Mouse (Mus musculus) lung, adult 2 months (tissue): ENCODE data around the gene Hist1h3e. TPM values are rescaled to one million over a fixed set of nuclear protein-coding genes. Genes with fewer than 3 reads are reported as not detected.
"Not testable (repeated sequence)": the region's sequence is repeated elsewhere in the genome, so short reads cannot be mapped to it uniquely, and the experiment has no call there.

Source experiments
- DNase-seq: peaks from one replicate; pipeline ENCODE4 v3.0.0; 2022
- H3K4me1 ChIP-seq: fragments of 200-500 bp; 2 replicates; pipeline ENCODE4 v1.6.1; 2011; ENCODE audit warnings: low read length; ENCODE audit not compliant: control insufficient read depth, insufficient read depth
- H3K4me3 ChIP-seq: fragments of 200-500 bp; replicated peaks from 2 replicates; pipeline ENCODE3; 2011; ENCODE audit warnings: low read depth, mild to moderate bottlenecking, control low read depth, low read length; ENCODE audit errors: extremely low read depth
- CTCF ChIP-seq: fragments of 200-500 bp; IDR thresholded peaks from 2 replicates; pipeline ENCODE4 v1.5.1; 2011; ENCODE audit warnings: mild to moderate bottlenecking, low read length, control low read depth; ENCODE audit not compliant: insufficient read depth
- POLR2A ChIP-seq: fragments of 200-500 bp; IDR thresholded peaks from 2 replicates; pipeline ENCODE4 v1.6.1; 2011; ENCODE audit warnings: low read depth, mild to moderate bottlenecking, control low read depth, low read length, borderline replicate concordance; ENCODE audit errors: extremely low read depth
- WGBS: fragments of 180-500 bp; shearing (Covaris S2); methylation state at CpG from one replicate; pipeline ENCODE4 v1.1.7; 2018; 5-methylcytosine and 5-hydroxymethylcytosine counted together
- polyA plus RNA-seq: library from polyadenylated mRNA; depleted of rRNA; stranded (reverse); fragments of >200 nt; gene quantifications from 2 replicates; pipeline ENCODE4 v1.2.3, GENCODE M21; 2012; rRNA removed

The Hist1h3e gene
- polyA plus RNA-seq = 8.4 and 9.2 TPM in 2 replicates

DNA sequence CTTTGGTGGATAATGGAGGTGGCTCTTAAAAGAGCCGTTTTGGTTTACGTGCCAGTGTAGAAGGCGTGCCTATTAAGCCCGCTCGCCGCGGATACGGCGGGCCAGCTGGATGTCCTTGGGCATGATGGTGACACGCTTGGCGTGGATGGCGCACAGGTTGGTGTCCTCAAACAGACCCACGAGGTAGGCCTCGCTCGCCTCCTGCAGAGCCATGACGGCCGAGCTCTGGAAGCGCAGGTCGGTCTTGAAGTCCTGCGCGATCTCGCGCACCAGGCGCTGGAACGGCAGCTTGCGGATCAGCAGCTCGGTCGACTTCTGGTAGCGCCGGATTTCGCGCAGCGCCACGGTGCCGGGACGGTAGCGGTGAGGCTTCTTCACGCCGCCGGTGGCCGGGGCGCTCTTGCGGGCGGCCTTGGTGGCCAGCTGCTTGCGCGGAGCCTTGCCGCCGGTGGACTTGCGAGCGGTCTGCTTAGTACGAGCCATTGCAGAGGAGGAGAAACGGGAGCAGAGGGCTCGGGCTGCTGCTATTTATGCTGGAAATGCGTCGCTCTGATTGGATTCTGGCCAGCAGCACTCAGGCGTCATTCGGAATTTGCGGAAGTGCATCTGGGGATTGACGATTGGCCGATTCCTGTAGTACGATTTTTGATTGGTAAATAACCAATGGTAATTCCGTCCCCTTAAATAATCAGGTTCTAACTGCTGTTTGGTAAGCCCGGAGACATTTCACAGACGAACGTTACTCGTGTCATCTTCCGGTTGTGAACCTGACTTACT, at the start of gene Hist1h3e:
Hist1h3e (minus strand) TSS at position 487 of the 777 bp plus-strand sequence.
- not testable (repeated sequence) for H3K4me1 ChIP-seq
- DNase-seq = peak; percentile 90
- TF ChIP-seq POLR2A = peak; percentile 95
- peak within 1 kb of the TSS; percentile 65 for H3K4me3 ChIP-seq
- WGBS = under 1% methylated on average over 56 of the region's 67 CpGs

DNA sequence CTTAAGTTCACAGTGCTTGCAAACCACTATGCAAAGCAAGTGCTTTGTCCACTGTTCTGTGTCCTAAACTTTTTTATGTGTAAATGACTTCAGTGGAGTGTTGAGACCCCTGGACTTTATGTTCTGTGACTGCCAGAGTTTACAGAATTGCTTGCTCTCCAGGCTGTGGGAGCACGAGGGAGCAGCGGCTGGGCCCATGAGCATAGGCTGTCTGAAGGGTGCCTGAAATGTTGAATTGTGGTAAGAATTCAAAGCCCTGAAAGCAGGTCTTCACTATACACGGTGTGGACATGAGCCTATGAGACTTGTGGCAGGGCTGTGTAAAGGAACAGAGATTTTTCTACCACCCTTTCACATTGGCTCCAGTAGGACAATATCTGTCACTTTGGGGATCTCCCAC, 49.5 kb upstream of the Hist1h3e start:
- WGBS = 91% methylated on average over 3 of the region's 3 CpGs
- Histone ChIP-seq H3K4me1 (no peaks in the 10 kb centered on the region; the same call in 1 of the 2 replicates), H3K4me3 (no peak overlapping the region)
- no peak for DNase-seq
- TF ChIP-seq POLR2A (no peak), CTCF (no peak)

DNA sequence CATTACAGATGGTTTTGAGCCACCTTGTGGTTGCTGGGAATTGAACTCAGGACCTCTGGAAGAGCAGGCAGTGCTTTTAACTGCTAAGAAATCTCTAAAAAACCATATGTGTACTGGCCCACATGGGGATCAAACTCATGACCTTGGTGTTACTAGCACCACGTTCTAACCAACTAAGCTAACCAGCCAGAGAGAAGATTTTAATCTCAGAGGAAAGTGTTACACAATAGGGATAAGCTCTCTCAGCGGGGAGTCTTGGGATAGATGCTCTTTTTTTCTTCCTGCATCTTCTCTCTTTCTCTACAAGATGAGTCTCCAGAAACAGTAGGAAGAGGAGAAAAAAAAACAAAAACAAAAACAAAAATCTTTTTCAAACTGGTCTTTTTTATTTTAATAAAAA, 48.2 kb upstream of the Hist1h3e start:
- TF ChIP-seq CTCF (no peak), POLR2A (no peak)
- no peaks in the 10 kb centered on the region; the same call in 1 of the 2 replicates for H3K4me1 ChIP-seq
- WGBS = 71% methylated on average over 2 of the region's 2 CpGs

DNA sequence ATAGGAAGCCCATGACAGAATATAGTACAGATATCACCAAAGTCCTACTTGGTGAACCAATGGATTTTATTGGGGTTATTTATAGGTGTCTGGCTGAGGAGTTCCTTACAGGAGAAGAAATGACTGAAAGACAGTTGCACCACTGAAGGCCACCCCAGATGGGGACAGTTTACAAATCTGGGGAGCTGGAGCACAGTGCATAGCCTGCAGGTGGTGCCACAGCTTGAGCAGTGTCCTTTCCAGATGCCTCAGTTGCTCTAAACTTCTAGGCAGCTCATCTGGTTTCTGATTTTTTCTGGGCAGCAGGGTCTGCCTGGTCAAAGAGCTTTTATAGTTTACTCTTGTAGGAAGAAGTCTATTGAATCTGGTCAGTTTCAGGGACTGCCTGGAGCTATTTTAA, 47.7 kb upstream of the Hist1h3e start:
- Histone ChIP-seq H3K4me1 (no peaks in the 10 kb centered on the region; the same call in 1 of the 2 replicates), H3K4me3 (no peak overlapping the region)
- TF ChIP-seq POLR2A (no peak), CTCF (no peak)
- DNase-seq = no peak

More for the DNA sequence above, 48.2 kb upstream of the Hist1h3e start:
- DNase-seq = no peak
- no peak overlapping the region for H3K4me3 ChIP-seq

DNA sequence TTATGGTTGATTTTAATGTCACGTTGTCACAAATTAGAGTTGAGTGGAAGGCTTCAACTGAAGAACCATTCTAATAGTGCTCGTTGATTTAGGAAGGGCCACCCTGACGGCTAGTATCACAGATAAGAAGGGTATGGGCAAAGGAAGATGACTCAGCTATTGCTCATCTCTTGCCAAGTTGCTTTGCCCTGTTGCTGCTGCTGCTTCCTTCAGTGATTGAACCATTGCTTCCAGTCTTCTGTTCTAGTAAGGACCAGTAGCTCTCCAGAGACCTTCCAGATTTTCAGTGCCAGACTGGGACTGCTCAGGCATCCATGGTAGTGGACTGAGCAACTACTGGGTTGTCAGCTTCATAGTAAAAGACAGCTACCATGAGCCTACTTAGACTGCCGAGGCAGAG, 47.0 kb upstream of the Hist1h3e start:
- no peak for TF ChIP-seq POLR2A
- no peak for TF ChIP-seq CTCF
- WGBS = 66% methylated on average over 4 of the region's 4 CpGs
- Histone ChIP-seq H3K4me3 (no peak overlapping the region), H3K4me1 (no peaks in the 10 kb centered on the region; the same call in 1 of the 2 replicates)
- no peak for DNase-seq

DNA sequence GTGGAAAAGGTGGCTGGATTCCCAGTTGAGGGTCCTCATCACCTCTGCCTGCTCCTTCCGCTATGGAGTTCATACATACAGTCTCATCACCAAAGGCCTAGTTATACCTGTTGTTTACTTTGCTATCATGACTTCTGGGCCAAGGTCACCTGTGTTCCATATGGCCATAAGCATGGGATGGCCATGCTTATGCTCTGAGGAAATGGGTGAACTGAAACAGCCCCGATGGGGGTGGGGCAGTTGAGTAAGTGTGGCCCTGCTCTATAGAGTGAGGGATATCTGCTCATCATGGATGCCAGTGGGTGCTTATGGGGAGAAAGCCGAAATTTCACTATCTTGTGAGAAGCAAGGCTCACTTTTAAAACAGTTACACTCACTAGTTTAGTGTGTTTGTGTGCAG, 42.9 kb upstream of the Hist1h3e start:
- Histone ChIP-seq H3K4me1 (no peaks in the 10 kb centered on the region; the same call in 1 of the 2 replicates), H3K4me3 (no peak overlapping the region)
- no peak for DNase-seq
- WGBS = 92% methylated on average over 3 of the region's 3 CpGs
- no peak for TF ChIP-seq POLR2A

DNA sequence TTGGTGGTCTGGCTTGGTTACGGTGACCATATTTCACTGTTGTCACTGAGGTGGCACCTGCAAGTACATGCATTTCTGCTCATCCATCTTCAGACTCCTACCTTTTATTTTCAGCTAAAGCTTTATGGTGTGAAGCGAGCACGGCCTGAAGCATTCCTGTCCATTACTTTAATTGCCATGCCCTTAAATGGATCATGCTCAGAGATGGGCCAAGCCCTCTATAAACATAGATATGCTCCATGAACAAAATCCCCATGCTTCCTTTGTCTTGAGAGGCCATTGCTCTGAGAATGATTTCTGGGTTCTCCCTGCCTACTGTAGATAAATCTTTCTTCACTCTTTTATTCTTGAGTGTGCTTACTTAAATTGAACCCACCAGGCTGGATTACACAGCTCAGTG, 42.3 kb upstream of the Hist1h3e start:
- H3K4me3 ChIP-seq = no peak overlapping the region
- no peaks in the 10 kb centered on the region; the same call in 1 of the 2 replicates for H3K4me1 ChIP-seq
- no peak for DNase-seq
- no peak for TF ChIP-seq POLR2A
- no peak for TF ChIP-seq CTCF
- whole genome bisulfite sequencing = 89% methylated on average over 3 of the region's 3 CpGs

DNA sequence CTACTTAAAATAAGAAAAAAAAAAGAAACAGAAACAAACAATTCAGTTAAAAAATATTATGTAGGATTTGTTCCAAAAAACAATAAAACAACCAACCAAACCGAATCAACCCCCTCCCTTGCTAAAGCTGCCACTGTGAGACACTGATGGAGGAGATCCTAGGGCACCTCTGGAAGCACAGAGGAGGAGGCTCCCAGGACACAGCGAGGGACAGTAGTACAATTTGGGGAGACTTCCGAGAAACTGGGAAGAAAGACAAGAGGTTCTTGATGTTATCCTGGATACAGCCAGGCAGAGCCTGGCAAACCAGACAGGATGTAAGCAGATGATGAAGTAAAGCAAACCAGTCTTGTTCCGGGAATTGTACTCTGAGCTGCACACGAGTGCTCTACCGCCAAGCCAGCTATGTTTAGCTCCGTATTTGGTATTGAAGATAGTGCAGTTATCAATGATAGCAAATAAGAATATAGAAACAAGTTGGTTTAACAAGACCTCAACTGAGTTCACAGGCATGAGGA, 41.1 kb upstream of the Hist1h3e start:
- 45% methylated on average over 7 of the region's 7 CpGs for WGBS
- no peak for DNase-seq
- TF ChIP-seq POLR2A (peak; percentile 21; the same call in 1 of the 2 replicates), CTCF (no peak)
- H3K4me1 ChIP-seq = no peaks in the 10 kb centered on the region
- no peak overlapping the region for H3K4me3 ChIP-seq

DNA sequence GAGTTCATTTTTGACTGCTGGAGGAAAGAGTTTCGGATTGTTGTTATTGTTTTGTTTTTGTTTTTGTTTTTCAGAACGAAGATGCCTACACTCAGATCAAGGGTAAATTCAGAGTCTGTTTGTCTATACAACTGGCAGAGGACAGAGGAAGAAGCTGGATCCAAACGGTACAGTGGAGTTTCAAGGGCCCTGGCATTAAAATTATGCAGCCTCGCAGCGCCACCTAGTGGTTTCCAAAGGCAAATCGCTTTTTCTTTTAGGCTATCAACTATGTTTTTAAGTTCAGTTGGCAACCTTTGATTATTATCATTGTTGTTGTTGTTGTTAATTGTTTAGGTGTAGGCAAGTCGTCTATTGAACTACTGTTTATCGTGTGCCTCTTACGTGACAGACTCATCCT, 35.8 kb upstream of the Hist1h3e start:
- Histone ChIP-seq H3K4me3 (no peak overlapping the region), H3K4me1 (peaks cover 4% of the 10 kb centered on the region)
- peak; percentile 76 for DNase-seq
- WGBS = 5% methylated on average over 9 of the region's 9 CpGs
- no peak for TF ChIP-seq POLR2A
- TF ChIP-seq CTCF = peak; percentile 66
